Mouse (Mus musculus) stomach, postnatal 0 days (tissue): ENCODE results near the gene Rack1.
"Not testable (repeated sequence)": the region's sequence is repeated elsewhere in the genome, so short reads cannot be mapped to it uniquely, and the experiment has no call there.

ENCODE experiments used
- CTCF ChIP-seq: IDR thresholded peaks from 2 replicates; pipeline ENCODE4 v1.5.1; 2016; ENCODE audit warnings: antibody characterized with exemption, low read depth, mild to moderate bottlenecking, moderate library complexity
- EP300 ChIP-seq: optimal IDR thresholded peaks from 2 replicates; pipeline ENCODE3; 2016; ENCODE audit warnings: antibody characterized with exemption

DNA sequence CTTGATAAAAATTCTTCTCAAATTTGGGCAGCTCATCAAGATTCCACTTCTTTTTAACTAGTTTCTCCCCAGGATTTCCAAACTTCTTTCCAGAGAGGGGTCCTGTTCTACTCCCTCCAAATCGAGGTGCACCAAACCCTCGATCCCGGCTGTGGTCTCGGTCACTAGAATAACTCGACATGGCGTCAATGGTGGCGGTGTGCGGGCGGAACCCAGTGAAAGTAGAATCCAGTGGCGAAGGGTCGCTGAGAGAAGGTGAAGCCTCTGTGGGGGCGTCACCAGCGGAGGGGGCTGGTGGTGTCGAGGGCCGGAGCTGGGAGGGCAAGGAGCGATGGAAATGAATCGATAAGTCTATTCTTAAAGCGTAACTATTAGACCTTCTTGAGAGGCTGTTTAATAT lies 46.6 kb upstream of the Rack1 start:
- TF ChIP-seq EP300, CTCF: not testable (repeated sequence)
